Mouse (Mus musculus): ENCODE data around the gene Bcas3. TPM values are rescaled to one million over a fixed set of nuclear protein-coding genes. Genes with fewer than 3 reads are reported as not detected.

The Bcas3 gene
- polyA plus RNA-seq, 1 experiment = 17.0 TPM

DNA sequence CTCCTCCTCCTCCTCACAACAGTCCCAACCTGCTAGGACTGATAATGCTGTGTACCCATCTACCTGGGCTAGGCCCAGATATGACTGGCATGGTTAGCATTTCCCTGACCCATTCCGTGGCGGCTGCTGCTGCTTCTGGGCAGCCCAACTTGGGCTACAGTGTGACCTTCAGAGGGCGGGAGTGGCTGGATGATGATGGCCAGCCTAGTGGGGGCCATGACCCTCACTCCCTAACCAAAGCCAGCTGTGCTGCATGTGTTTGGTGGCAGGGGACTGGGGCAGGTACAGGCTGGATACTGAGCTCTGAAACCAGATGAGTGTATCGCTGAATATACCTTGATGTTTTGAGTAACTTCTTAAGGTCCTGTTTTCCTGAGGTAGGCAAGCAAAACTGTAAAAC, 470.8 kb downstream of the Bcas3 start:
- no peak for TF ChIP-seq CTCF (IDR thresholded peaks at IDR 0.05; ENCODE audit: borderline replicate concordance, insufficient read depth, low read length)
- TF ChIP-seq POLR2A (IDR thresholded peaks at IDR 0.05; ENCODE audit: low read depth, low read length) = no peak
- Histone ChIP-seq H3K27ac (ENCODE audit: insufficient read depth, low read length) (no peak overlapping the region), H3K4me1 (ENCODE audit: control insufficient read depth, insufficient read depth, low read length) (no peaks in the 10 kb centered on the region), H3K4me3 (ENCODE audit: insufficient read depth, low read length) (no peak overlapping the region)

DNA sequence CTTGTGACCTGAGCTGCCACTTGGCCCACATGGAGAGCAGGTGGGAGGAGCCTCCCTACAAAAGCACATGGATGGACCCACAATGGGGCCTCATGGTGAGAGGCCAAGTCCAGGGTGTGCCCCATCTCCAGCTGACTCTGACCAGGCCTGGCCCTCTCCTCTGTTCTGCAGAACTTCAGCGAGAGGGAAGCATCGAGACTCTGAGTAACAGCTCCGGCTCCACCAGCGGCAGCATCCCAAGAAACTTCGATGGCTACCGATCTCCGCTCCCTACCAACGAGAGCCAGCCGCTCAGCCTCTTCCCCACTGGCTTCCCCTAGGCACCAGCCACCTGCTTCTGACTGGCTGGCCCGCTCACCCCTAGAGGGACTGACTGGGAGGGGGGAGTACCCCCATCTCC, 472.1 kb downstream of the Bcas3 start:
- Histone ChIP-seq H3K4me3 (ENCODE audit: insufficient read depth, low read length) (no peak overlapping the region), H3K27ac (ENCODE audit: insufficient read depth, low read length) (no peak overlapping the region), H3K4me1 (ENCODE audit: control insufficient read depth, insufficient read depth, low read length) (no peaks in the 10 kb centered on the region)
- no peak for TF ChIP-seq POLR2A (IDR thresholded peaks at IDR 0.05; ENCODE audit: low read depth, low read length)
- TF ChIP-seq CTCF (IDR thresholded peaks at IDR 0.05; ENCODE audit: borderline replicate concordance, insufficient read depth, low read length) = no peak

DNA sequence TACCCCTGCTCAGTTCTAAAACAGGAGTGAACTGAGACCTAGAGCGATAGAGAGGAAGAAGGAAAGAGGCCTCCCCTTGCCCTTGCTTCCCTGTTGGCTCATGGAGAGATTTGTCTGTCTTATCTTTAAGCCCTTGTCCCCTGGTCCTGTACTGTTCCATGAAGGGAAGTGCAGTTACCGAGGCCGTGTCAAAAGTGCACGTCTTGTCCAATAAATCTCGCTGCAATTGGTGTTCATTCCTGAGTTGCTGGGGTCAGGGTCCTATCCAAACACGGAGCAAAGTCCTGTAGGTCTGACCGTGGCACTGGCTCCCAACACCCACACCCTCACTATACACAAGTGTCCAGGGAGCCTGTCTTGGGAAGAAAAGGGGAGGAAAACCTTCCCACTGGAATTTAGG, 472.9 kb downstream of the Bcas3 start:
- H3K4me3 ChIP-seq (ENCODE audit: insufficient read depth, low read length) = no peak overlapping the region
- TF ChIP-seq POLR2A (IDR thresholded peaks at IDR 0.05; ENCODE audit: low read depth, low read length) = no peak
- no peak for TF ChIP-seq CTCF (IDR thresholded peaks at IDR 0.05; ENCODE audit: borderline replicate concordance, insufficient read depth, low read length)
- H3K4me1 ChIP-seq (ENCODE audit: control insufficient read depth, insufficient read depth, low read length) = peaks cover 2% of the 10 kb centered on the region; the same call in 1 of the 2 replicates
- H3K27ac ChIP-seq (ENCODE audit: insufficient read depth, low read length) = no peak overlapping the region

DNA sequence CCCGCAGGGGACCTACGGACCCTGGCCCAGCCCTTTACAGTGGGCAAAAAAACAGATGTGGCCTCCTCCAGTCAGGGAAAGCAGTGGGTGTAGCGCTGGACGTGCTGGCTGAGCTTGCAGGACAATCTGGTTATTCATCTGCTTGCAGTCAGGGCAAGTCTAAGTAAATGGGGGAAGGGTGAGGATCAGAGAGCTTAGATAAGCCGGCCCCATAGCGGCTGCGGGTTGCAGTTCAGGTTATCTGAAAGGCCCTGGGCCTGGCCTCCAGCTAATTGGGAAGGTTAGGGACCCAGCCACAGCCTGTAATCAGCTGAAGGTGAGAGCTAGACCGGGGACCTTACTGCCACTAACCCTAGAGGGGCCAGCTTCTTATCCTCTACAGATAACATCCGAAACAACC, 474.4 kb downstream of the Bcas3 start:
- H3K4me3 ChIP-seq (ENCODE audit: insufficient read depth, low read length) = no peak overlapping the region
- no peak for TF ChIP-seq POLR2A (IDR thresholded peaks at IDR 0.05; ENCODE audit: low read depth, low read length)
- TF ChIP-seq CTCF (IDR thresholded peaks at IDR 0.05; ENCODE audit: borderline replicate concordance, insufficient read depth, low read length) = no peak
- H3K4me1 ChIP-seq (ENCODE audit: control insufficient read depth, insufficient read depth, low read length) = peaks cover 3% of the 10 kb centered on the region; the same call in 1 of the 2 replicates
- H3K27ac ChIP-seq (ENCODE audit: insufficient read depth, low read length) = no peak overlapping the region

DNA sequence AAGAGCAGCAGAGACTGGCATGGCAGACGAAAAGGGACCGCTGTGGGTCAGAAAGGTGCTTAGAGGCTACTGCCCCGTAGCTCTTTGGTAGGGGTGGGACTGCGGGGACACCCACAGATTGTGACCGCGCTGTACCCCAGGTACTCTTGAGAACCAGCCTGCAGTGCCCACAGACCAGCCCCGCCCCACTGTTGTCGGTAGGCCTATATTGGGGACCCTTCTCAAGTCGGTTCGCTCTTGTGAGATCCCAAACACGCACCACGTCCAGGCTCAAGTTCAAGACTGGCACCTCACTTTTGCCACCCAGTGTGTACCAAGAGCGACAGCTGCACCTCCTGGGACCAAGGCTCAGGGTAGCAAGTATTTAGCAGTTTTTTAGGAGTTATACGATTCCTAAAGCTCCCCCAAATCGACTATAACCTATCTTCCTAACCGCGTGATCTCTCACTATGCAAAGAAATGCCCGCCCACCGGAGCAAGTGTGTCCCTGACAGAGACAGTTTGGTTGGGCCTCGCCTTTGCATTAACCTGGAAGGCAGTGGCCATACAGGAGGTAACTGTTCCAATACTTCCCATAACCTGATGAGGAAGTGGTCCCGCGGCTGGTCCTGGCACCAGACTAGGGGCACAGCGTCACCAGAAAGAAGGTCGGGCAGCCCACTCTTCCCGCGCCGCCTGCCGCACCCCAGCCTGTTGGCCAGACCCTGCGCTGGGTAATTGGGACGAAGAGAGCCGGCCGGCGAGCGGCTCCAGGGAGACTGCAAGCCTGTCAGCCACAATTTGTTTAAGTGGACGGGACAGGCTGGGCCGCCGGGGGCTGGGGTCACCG, 475.9 kb downstream of the Bcas3 start:
- H3K27ac ChIP-seq (ENCODE audit: insufficient read depth, low read length) = no peak overlapping the region
- peaks cover 3% of the 10 kb centered on the region; the same call in 1 of the 2 replicates for H3K4me1 ChIP-seq (ENCODE audit: control insufficient read depth, insufficient read depth, low read length)
- TF ChIP-seq POLR2A (IDR thresholded peaks at IDR 0.05; ENCODE audit: low read depth, low read length) = no peak
- no peak for TF ChIP-seq CTCF (IDR thresholded peaks at IDR 0.05; ENCODE audit: borderline replicate concordance, insufficient read depth, low read length)

DNA sequence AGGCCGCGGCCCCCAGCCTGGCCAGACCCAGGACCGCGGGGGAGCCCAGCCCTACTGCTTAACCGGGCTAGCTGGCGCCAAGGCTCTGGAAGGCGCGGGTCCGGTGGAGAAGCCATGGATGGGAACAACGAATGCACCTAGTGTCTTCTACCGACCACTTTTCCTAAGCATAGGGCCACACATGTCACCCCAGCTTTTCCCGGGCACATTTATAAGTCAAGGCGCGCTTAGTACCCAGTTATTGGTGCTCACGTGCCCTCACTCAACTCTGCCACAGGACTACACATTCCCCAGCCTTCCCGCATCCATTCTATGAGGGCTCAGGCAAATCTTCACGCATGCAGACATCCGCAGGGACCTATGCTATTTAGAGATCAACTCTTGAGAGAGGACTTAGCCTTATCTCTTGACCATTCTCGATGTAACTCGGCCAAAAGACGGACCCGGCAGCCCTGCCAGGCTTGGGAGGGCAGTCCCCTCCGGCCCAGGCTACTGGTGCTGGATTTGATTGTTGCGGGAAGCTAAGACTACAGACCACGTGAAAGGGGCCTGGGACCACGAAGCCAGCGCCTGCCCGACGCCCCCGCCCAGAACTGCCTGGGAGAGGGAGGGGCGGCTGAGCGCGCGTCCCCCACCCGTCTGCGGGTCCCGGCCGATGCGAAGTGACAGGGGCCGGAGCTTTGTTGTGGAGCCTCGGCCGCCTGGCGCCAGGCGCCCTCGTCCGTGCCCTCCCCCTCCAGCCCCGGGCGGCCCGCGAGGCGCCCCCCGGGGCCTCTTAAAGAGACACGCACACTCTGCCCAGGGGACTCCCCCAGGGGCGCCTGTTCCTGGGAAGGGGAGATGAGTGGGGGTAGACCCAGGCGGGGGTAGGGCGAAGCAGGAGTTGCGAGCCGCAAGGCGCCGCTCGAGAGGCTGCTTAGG, 476.8 kb downstream of the Bcas3 start:
- no peak overlapping the region for H3K27ac ChIP-seq (ENCODE audit: insufficient read depth, low read length)
- no peak overlapping the region for H3K4me3 ChIP-seq (ENCODE audit: insufficient read depth, low read length)
- TF ChIP-seq CTCF (IDR thresholded peaks at IDR 0.05; ENCODE audit: borderline replicate concordance, insufficient read depth, low read length) (no peak), POLR2A (IDR thresholded peaks at IDR 0.05; ENCODE audit: low read depth, low read length) (no peak)
- peaks cover 3% of the 10 kb centered on the region; the same call in 1 of the 2 replicates for H3K4me1 ChIP-seq (ENCODE audit: control insufficient read depth, insufficient read depth, low read length)

More for the DNA sequence above, 475.9 kb downstream of the Bcas3 start:
- H3K4me3 ChIP-seq (ENCODE audit: insufficient read depth, low read length) = no peak overlapping the region

DNA sequence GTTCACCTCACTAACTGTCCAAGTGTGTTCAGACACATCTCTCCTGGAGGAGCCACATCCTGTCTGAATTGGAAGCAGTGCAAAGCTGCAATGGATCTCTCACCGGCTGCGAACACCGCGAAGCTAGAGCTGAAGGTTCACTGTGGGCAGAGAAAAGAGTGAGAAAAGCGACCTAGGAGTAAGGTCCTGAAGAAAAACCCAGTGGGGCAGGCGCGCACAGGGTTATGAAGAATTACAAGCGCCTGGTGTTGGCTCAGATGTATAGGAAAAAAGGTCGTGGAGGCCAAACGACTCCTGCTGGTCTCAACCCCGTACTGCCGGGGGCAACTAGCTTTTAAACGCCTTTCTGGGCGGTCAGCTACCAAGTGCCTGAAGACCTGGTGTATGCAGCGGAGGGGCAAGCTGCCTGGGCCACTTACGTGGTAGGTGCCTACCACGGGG, 478.0 kb downstream of the Bcas3 start:
- no peak overlapping the region for H3K4me3 ChIP-seq (ENCODE audit: insufficient read depth, low read length)
- peaks cover 3% of the 10 kb centered on the region; the same call in 1 of the 2 replicates for H3K4me1 ChIP-seq (ENCODE audit: control insufficient read depth, insufficient read depth, low read length)
- H3K27ac ChIP-seq (ENCODE audit: insufficient read depth, low read length) = no peak overlapping the region
- 0 out of 2 replicates have a peak, but pooled peaks have one; percentile 17 for TF ChIP-seq CTCF (IDR thresholded peaks at IDR 0.05; ENCODE audit: borderline replicate concordance, insufficient read depth, low read length)
- TF ChIP-seq POLR2A (IDR thresholded peaks at IDR 0.05; ENCODE audit: low read depth, low read length) = no peak

DNA sequence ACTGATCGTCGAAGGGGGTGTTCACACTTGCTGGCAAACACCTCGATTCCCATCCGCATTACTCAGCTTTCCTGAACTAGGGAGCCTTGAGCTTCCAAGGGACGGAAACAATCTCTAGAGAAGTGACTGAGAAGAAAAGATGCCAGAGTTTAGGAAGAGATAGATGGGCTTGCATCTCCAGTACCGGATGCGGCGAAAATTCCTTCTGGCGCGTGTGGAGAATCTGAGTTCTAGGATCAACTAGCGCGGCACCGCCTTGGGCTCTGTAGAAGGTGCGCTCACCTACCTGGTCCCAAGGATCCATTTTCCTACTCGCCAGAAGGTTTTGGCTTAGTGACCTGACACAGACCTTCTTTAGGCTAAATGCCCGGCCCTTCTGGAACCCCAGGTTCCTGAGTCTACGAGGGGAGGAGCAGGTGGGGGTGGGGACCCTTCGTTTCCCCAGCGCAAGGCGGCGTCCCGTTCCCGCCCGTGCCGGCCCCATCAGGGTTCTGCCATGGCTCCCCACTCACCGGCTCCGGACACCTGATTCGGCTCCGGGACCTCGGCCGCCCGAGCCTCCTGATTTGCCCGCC, 478.8 kb downstream of the Bcas3 start:
- no peak for TF ChIP-seq CTCF (IDR thresholded peaks at IDR 0.05; ENCODE audit: borderline replicate concordance, insufficient read depth, low read length)
- TF ChIP-seq POLR2A (IDR thresholded peaks at IDR 0.05; ENCODE audit: low read depth, low read length) = no peak
- H3K4me1 ChIP-seq (ENCODE audit: control insufficient read depth, insufficient read depth, low read length) = peaks cover 3% of the 10 kb centered on the region; the same call in 1 of the 2 replicates
- no peak overlapping the region for H3K27ac ChIP-seq (ENCODE audit: insufficient read depth, low read length)
- peak overlapping the region; percentile 44 for H3K4me3 ChIP-seq (ENCODE audit: insufficient read depth, low read length)

DNA sequence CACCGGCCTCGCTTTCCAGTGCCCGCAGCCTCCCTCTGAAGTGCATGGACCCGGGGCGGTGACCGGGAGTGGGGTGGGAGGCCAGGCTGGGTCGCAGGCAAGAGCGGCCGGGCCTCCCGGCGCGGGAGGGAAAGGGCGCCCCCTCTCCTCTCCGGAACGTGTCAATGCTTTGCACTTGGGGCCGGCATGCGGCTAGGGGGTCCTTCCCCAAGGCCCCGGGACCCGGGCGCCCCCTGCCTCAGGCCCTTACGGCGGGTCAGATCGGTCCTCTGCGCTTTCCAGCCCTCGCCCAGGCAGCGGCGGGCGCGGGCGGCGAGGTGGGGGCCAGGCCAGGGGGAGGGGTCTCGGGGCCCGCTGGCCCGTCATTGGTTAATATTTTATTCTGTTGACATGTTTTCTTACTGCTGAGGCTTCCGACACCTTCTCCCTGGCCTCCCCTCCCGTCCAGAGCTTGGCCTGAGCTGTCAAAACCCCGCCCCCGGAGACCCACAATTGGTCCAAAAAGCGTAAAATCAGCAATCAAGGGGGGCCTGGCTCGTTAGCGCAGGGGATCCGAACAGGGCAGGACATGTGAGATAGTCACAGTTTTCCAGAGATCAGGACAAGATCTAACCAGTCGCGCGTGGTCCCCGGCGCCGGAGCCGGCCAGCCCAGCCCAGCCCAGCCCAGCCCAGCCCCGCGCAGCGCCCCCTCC, 479.4 kb downstream of the Bcas3 start, which contains the start of gene Tbx2:
Tbx2 (plus strand) TSS at position 321 of the 694 bp plus-strand sequence.
- TF ChIP-seq CTCF (IDR thresholded peaks at IDR 0.05; ENCODE audit: borderline replicate concordance, insufficient read depth, low read length) (no peak), POLR2A (IDR thresholded peaks at IDR 0.05; ENCODE audit: low read depth, low read length) (peak; percentile 51; the same call in 1 of the 2 replicates)
- Histone ChIP-seq H3K27ac (ENCODE audit: insufficient read depth, low read length) (no peak within 1 kb of the TSS), H3K4me3 (ENCODE audit: insufficient read depth, low read length) (peak within 1 kb of the TSS; percentile 58), H3K4me1 (ENCODE audit: control insufficient read depth, insufficient read depth, low read length) (peaks cover 3% of the 10 kb centered on the region; the same call in 1 of the 2 replicates)
